Mouse (Mus musculus) lung, postnatal 0 days (tissue): Measurements from ENCODE around the gene Bri3.

Source experiments
- CTCF ChIP-seq: IDR thresholded peaks from 2 replicates; pipeline ENCODE4 v1.5.1; 2016; ENCODE audit warnings: antibody characterized with exemption, mild to moderate bottlenecking
- EP300 ChIP-seq: IDR thresholded peaks from 2 replicates; pipeline ENCODE4 v1.6.1; 2016; ENCODE audit warnings: antibody characterized with exemption, mild to moderate bottlenecking, control low read depth

DNA sequence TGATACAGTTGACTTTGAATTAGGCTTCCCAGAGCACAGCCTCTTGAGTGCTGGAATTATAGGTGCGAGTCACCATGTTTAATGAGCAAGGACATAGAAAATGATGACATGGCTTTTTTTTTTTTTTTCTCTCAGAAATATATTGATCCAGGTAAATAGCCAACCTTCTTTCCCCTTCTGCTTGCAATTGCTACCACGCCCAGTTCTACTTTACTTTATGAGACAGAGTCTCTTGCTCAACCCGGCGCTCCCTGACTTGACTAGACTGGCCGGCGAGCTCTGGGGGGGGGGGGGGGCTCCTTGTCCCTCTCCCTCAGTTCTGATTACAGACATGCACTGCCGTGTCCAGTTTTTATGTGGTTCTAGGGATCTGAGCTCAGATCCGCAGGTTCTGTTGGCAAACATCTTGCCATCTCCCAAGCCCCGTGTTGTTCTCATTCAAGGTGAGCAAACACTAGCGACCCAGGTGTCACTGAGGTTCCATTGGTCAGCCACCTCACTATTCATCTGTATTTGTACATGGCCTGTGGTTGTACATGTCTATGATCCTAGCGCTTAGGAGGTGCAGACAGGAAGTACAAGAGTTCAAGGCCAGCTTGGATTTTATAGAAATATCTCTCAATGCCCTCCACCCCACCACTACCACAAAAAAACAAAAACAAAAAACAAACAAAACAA is 120.6 kb downstream of the Bri3 start:
- no peak for TF ChIP-seq CTCF
- no peak for TF ChIP-seq EP300
